Mouse (Mus musculus) ES-Bruce4 (cell line): ENCODE data around the gene Acer1.

Experiments
- CTCF ChIP-seq: IDR thresholded peaks from one replicate; pipeline ENCODE4 v1.8.1; 2011; ENCODE audit warnings: low read depth, low read length
- EP300 ChIP-seq: IDR thresholded peaks from 2 replicates; pipeline ENCODE4 v1.6.1; 2011; ENCODE audit warnings: low read depth, low read length; ENCODE audit not compliant: insufficient read depth
- POLR2A ChIP-seq: IDR thresholded peaks from one replicate; pipeline ENCODE4 v1.8.1; 2011; ENCODE audit warnings: low read length; ENCODE audit not compliant: insufficient read depth

DNA sequence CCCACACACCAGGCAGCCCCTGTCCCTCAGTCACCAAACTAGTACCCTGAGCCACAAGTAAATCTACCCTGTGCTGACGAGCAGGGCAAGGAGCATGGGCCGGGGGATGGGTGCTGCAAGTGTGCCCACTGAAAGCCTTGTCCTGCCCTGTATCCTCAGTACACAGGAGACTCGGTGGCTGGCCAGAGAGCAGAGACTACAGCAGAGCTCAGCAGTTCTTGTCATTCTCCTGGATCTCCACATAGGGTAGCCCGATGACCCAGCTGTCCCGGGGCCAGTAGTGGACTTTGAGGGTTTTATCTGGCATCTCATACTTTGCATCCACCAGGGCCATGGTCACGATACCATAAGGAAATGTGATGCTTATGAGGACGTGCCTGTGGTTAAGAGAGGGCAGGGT, 27.1 kb downstream of the Acer1 start:
- no peak for TF ChIP-seq CTCF
- no peak for TF ChIP-seq POLR2A
- TF ChIP-seq EP300 = no peak
